ENCODE assay signal across 22 mouse cellular contexts in genomic region chr15:99014496-99015030, GRCm38 (mm10). TPM values are rescaled to one million over a fixed set of nuclear protein-coding genes. Genes with fewer than 3 reads are reported as not detected.
DNase-seq lines count a peak whose midpoint lies in the region; ATAC-seq and TF ChIP-seq lines count a peak whose summit lies in the region.
"Had no signal": no experiment of that assay in that cellular context is flagged by ENCODE, and none has a peak within 500 bp of the region (broad histone marks: within the 10 kb centered on the region; RNA-seq: fewer than 3 reads in every experiment).

No protein-coding gene starts in this region.

- H3K9me3 ChIP-seq in kidney, embryonic 14.5 days (ENCODE audit: control insufficient read depth, low read length), result no peaks in the 10 kb centered on the region
- H3K9me3 ChIP-seq in kidney, embryonic 15.5 days (replicated peaks), result no peaks in the 10 kb centered on the region
- H3K9me3 ChIP-seq: embryonic facial prominence, embryonic 10.5 days; forebrain, embryonic 13.5 days; heart, embryonic 15.5 days; hindbrain, embryonic 10.5 days had no signal

- ATAC-seq in kidney, embryonic 14.5 days (ENCODE audit: low FRiP score, low TSS enrichment), result no peak
- ATAC-seq in kidney, embryonic 15.5 days (replicated peaks; ENCODE audit: low FRiP score), result 0 out of 2 replicates have a peak, but pooled peaks have one; percentile 30
- no peak for ATAC-seq in megakaryocyte-erythroid progenitor cell, adult 5-6 weeks (replicated peaks; ENCODE audit: low FRiP score, low TSS enrichment, poor library complexity, severe bottlenecking)
- ATAC-seq: forebrain, embryonic 13.5 days; forebrain, postnatal 0 days had no signal

- no peak overlapping the region for H3K4me2 ChIP-seq in kidney, embryonic 14.5 days (replicated peaks; ENCODE audit: low read depth, low read length)
- H3K4me2 ChIP-seq in kidney, embryonic 15.5 days, result peak overlapping the region; percentile 28
- H3K4me2 ChIP-seq: forebrain, embryonic 13.5 days; heart, embryonic 11.5 days; heart, embryonic 15.5 days had no signal

- H3K9ac ChIP-seq in kidney, embryonic 14.5 days (ENCODE audit: low read depth, low read length), result no peak overlapping the region
- H3K9ac ChIP-seq in kidney, embryonic 15.5 days, result no peak overlapping the region
- H3K9ac ChIP-seq: forebrain, embryonic 13.5 days; forebrain, postnatal 0 days; heart, embryonic 15.5 days had no signal

- peak; percentile 47 for DNase-seq in kidney, adult 18-20 months
- DNase-seq in kidney, adult 2 months, result peak; percentile 79
- DNase-seq in kidney, postnatal 25 days, result peak; percentile 51 to 67
- DNase-seq in thymus, adult 18-20 months, result no peak
- no peak for DNase-seq in cerebellum, adult 18-20 months
- DNase-seq: adrenal gland, postnatal 14 days; cerebellum, adult 11-12 months; cerebellum, adult 9-11 months; cerebellum, postnatal 36 days; forebrain, postnatal 0 days; gastrocnemius, postnatal 14 days; heart, adult 2 months; heart, postnatal 14 days had no signal

- 40% methylated on average over 9 of the region's 9 CpGs for WGBS in kidney, embryonic 14.5 days
- 32% methylated on average over 9 of the region's 9 CpGs for WGBS in kidney, adult 2 months
- WGBS in kidney, embryonic 15.5 days, result 32% methylated on average over 9 of the region's 9 CpGs

- H3K27ac ChIP-seq in kidney, embryonic 14.5 days (ENCODE audit: low read depth, low read length), result no peak overlapping the region
- peak overlapping the region; percentile 29; the same call in 1 of the 2 replicates for H3K27ac ChIP-seq in kidney, adult 2 months (ENCODE audit: insufficient read depth, low read depth, low read length)
- H3K27ac ChIP-seq in kidney, embryonic 15.5 days, result peak overlapping the region; percentile 70
- H3K27ac ChIP-seq: embryonic facial prominence, embryonic 10.5 days; forebrain, embryonic 13.5 days; heart, adult 2 months; heart, embryonic 15.5 days; hindbrain, embryonic 10.5 days had no signal

- H3K4me3 ChIP-seq in kidney, embryonic 14.5 days (ENCODE audit: low read length), result no peak overlapping the region
- H3K4me3 ChIP-seq in kidney, adult 2 months (ENCODE audit: insufficient read depth, low read depth, low read length), result no peak overlapping the region
- no peak overlapping the region for H3K4me3 ChIP-seq in kidney, embryonic 15.5 days (replicated peaks)
- H3K4me3 ChIP-seq: embryonic facial prominence, embryonic 10.5 days; forebrain, embryonic 13.5 days; heart, adult 2 months; heart, embryonic 15.5 days; hindbrain, embryonic 10.5 days had no signal

- no peaks in the 10 kb centered on the region for H3K36me3 ChIP-seq in kidney, embryonic 14.5 days (ENCODE audit: control insufficient read depth, insufficient read depth, low read length)
- H3K36me3 ChIP-seq in kidney, adult 2 months (ENCODE audit: control insufficient read depth, insufficient read depth, low read length), result no peaks in the 10 kb centered on the region
- no peaks in the 10 kb centered on the region for H3K36me3 ChIP-seq in kidney, embryonic 15.5 days
- H3K36me3 ChIP-seq: embryonic facial prominence, embryonic 10.5 days; heart, embryonic 15.5 days; hindbrain, embryonic 10.5 days had no signal

- peaks cover 19% of the 10 kb centered on the region; the same call in 1 of the 2 replicates for H3K4me1 ChIP-seq in kidney, embryonic 14.5 days (ENCODE audit: control insufficient read depth, insufficient read depth, low read length)
- peaks cover 12% of the 10 kb centered on the region; the same call in 1 of the 2 replicates for H3K4me1 ChIP-seq in kidney, adult 2 months (ENCODE audit: control insufficient read depth, insufficient read depth, low read length)
- peaks cover 47% of the 10 kb centered on the region for H3K4me1 ChIP-seq in kidney, embryonic 15.5 days

- TF ChIP-seq POLR2A in kidney, adult 2 months (IDR thresholded peaks at IDR 0.05; ENCODE audit: low read depth, low read length), result no peak

- no peaks in the 10 kb centered on the region for H3K27me3 ChIP-seq in kidney, embryonic 14.5 days (ENCODE audit: control insufficient read depth, insufficient read depth, low read length)
- H3K27me3 ChIP-seq in kidney, adult 2 months (replicated peaks; ENCODE audit: control insufficient read depth, insufficient read depth, low read length), result no peaks in the 10 kb centered on the region
- no peaks in the 10 kb centered on the region for H3K27me3 ChIP-seq in kidney, embryonic 15.5 days
- H3K27me3 ChIP-seq: forebrain, embryonic 13.5 days; heart, embryonic 15.5 days had no signal

- no peak for TF ChIP-seq CTCF in kidney, adult 2 months (conservative IDR thresholded peaks at IDR 0.05; ENCODE audit: insufficient read depth, insufficient read length, low read depth, low read length)

RNA-seq across cellular contexts. Expression of gene Tuba1c, which starts 15.1 kb away (rescaled TPM):
- polyA plus RNA-seq in kidney, embryonic 14.5 days (2014; fragmentation: Nextera tagmentation; extraction: Ambion mirVana), result 187 and 196 TPM in 2 replicates
- polyA plus RNA-seq in kidney, adult 2 months (2012; rRNA removed), result 128 and 146 TPM in 2 replicates
- polyA plus RNA-seq in kidney, embryonic 15.5 days (2015; fragmentation: Nextera tagmentation; extraction: Ambion mirVana), result 180 and 185 TPM in 2 replicates
- total RNA-seq in megakaryocyte-erythroid progenitor cell, adult 5-6 weeks (2014; fragmentation: Nextera tagmentation), result 85.6 and 109 TPM in 2 replicates
- 34.5 and 41.4 TPM in 2 replicates for total RNA-seq in megakaryocyte-erythroid progenitor cell, adult 5-6 weeks (2017)

RNA-seq across cellular contexts. Expression of gene Prph, which starts 40.4 kb away (rescaled TPM):
- 0.13 and 0.31 TPM in 2 replicates for polyA plus RNA-seq in kidney, embryonic 14.5 days (2014; fragmentation: Nextera tagmentation; extraction: Ambion mirVana)
- 1.7 and 3.2 TPM in 2 replicates for polyA plus RNA-seq in kidney, adult 2 months (2012; rRNA removed)
- polyA plus RNA-seq in kidney, embryonic 15.5 days (2015; fragmentation: Nextera tagmentation; extraction: Ambion mirVana), result 5.9 and 12.6 TPM in 2 replicates
- total RNA-seq in megakaryocyte-erythroid progenitor cell, adult 5-6 weeks (2014; fragmentation: Nextera tagmentation), result not detected in 2 replicates
- not detected in 2 replicates for total RNA-seq in megakaryocyte-erythroid progenitor cell, adult 5-6 weeks (2017)
- total RNA-seq: MEL had no signal

RNA-seq across cellular contexts. Expression of gene Troap, which starts 59.8 kb away (rescaled TPM):
- 27.3 and 31.7 TPM in 2 replicates for polyA plus RNA-seq in kidney, embryonic 14.5 days (2014; fragmentation: Nextera tagmentation; extraction: Ambion mirVana)
- polyA plus RNA-seq in kidney, adult 2 months (2012; rRNA removed), result 0.29 and 0.33 TPM in 2 replicates
- 33.8 and 39.4 TPM in 2 replicates for polyA plus RNA-seq in kidney, embryonic 15.5 days (2015; fragmentation: Nextera tagmentation; extraction: Ambion mirVana)
- 25.0 and 40.8 TPM in 2 replicates for total RNA-seq in megakaryocyte-erythroid progenitor cell, adult 5-6 weeks (2014; fragmentation: Nextera tagmentation)
- 6.6 and 37.9 TPM in 2 replicates for total RNA-seq in megakaryocyte-erythroid progenitor cell, adult 5-6 weeks (2017)

Comparison
In these comparisons a context has a peak if more than half of its experiments do, and no peak if none do; other contexts are left out.
1. RNA of gene Troap, which starts 59.8 kb away (polyA plus RNA-seq): 33.8 to 39.4 TPM in kidney, embryonic 15.5 days and 27.3 to 31.7 TPM in kidney, embryonic 14.5 days; 0.29 to 0.33 TPM in kidney, adult 2 months; every median in the first group is over 10 times any median in the second.
2. DNase-seq: peak in kidney, adult 18-20 months (single experiment), kidney, adult 2 months (single experiment) and kidney, postnatal 25 days (2 of 2); none in thymus, adult 18-20 months (0 of 2) and cerebellum, adult 18-20 months (0 of 2).